Mouse (Mus musculus) neural tube, embryonic 13.5 days (tissue): ENCODE data around the gene Cbfa2t2. TPM values are rescaled to one million over a fixed set of nuclear protein-coding genes. Genes with fewer than 3 reads are reported as not detected.

Source experiments
- ATAC-seq: fragments of 200-750 bp; cut with Nextera tagmentation; 2 replicates; pipeline ENCODE4 v1.8.0; 2017; ENCODE audit warnings: low read depth, mild to moderate bottlenecking, moderate TSS enrichment, moderate library complexity
- H3K27ac ChIP-seq: fragments of 300-500 bp; sonication (generic); replicated peaks from 2 replicates; pipeline ENCODE4 v1.5.1; 2015; ENCODE audit warnings: moderate library complexity, mild to moderate bottlenecking, inconsistent platforms
- H3K27me3 ChIP-seq: fragments of 300-500 bp; sonication (generic); 2 replicates; pipeline ENCODE4 v1.6.1; 2015; ENCODE audit warnings: mild to moderate bottlenecking, inconsistent platforms
- H3K36me3 ChIP-seq: fragments of 300-500 bp; sonication (generic); 2 replicates; pipeline ENCODE4 v1.6.1; 2015; ENCODE audit warnings: mild to moderate bottlenecking, inconsistent platforms
- H3K4me1 ChIP-seq: fragments of 300-500 bp; sonication (generic); replicated peaks from 2 replicates; pipeline ENCODE4 v1.6.1; 2015; ENCODE audit warnings: inconsistent platforms
- H3K4me2 ChIP-seq: fragments of 300-500 bp; sonication (generic); 2 replicates; pipeline ENCODE4 v1.6.1; 2015; ENCODE audit warnings: inconsistent platforms, mild to moderate bottlenecking, moderate library complexity
- H3K4me3 ChIP-seq: fragments of 300-500 bp; sonication (generic); 2 replicates; pipeline ENCODE4 v1.5.1; 2015; ENCODE audit warnings: mild to moderate bottlenecking, inconsistent platforms
- H3K9ac ChIP-seq: fragments of 300-500 bp; sonication (generic); 2 replicates; pipeline ENCODE4 v1.6.1; 2015; ENCODE audit warnings: moderate library complexity, mild to moderate bottlenecking, inconsistent platforms
- H3K9me3 ChIP-seq: fragments of 300-500 bp; sonication (generic); 2 replicates; pipeline ENCODE4 v1.6.1; 2016; ENCODE audit warnings: inconsistent platforms
- WGBS: fragments of 180-500 bp; shearing (Covaris S2); methylation state at CpG from one replicate; pipeline ENCODE4 v1.1.7; 2015; 5-methylcytosine and 5-hydroxymethylcytosine counted together
- polyA plus RNA-seq: library from polyadenylated mRNA; unstranded; fragments of >200 nt; fragmentation: Nextera tagmentation; extraction: Ambion mirVana; gene quantifications from 2 replicates; pipeline ENCODE4 v1.2.1, GENCODE M21; 2015

The Cbfa2t2 gene
- polyA plus RNA-seq, 1 experiment from 2014 or later, result 50.8 TPM

- WGBS, result 2% methylated on average over 48 of the region's 48 CpGs
- no peaks in the 10 kb centered on the region for H3K9me3 ChIP-seq
- no peak overlapping the region for H3K27ac ChIP-seq
These were observed 113.0 kb downstream of the Cbfa2t2 start for GRCm38 (mm10) chr2:154549127-154549885.

GRCm38 (mm10) chr2:154549886-154550189, 113.6 kb downstream of the Cbfa2t2 start:
- H3K4me3 ChIP-seq, result peak overlapping the region; percentile 44
- no peaks in the 10 kb centered on the region for H3K9me3 ChIP-seq
- no peaks in the 10 kb centered on the region for H3K36me3 ChIP-seq
- peaks cover 36% of the 10 kb centered on the region for H3K4me1 ChIP-seq
- H3K9ac ChIP-seq, result peak overlapping the region; percentile 70
- peak overlapping the region; percentile 85 for H3K4me2 ChIP-seq
- ATAC-seq, result no peak
- WGBS, result 15% methylated on average over 20 of the region's 20 CpGs
- H3K27me3 ChIP-seq, result peaks cover 28% of the 10 kb centered on the region
- no peak overlapping the region for H3K27ac ChIP-seq

More at GRCm38 (mm10) chr2:154549127-154549885, 113.0 kb downstream of the Cbfa2t2 start:
- no peaks in the 10 kb centered on the region for H3K36me3 ChIP-seq
- peaks cover 36% of the 10 kb centered on the region for H3K4me1 ChIP-seq
- peak overlapping the region; percentile 70 for H3K9ac ChIP-seq
- H3K4me3 ChIP-seq, result peak overlapping the region; percentile 44
- H3K27me3 ChIP-seq, result peaks cover 28% of the 10 kb centered on the region
- H3K4me2 ChIP-seq, result peak overlapping the region; percentile 85
- ATAC-seq, result peak; percentile 74

- Histone ChIP-seq H3K4me3 (no peak overlapping the region), H3K4me2 (no peak overlapping the region), H3K9me3 (no peaks in the 10 kb centered on the region), H3K4me1 (peaks cover 45% of the 10 kb centered on the region), H3K9ac (no peak overlapping the region), H3K36me3 (no peaks in the 10 kb centered on the region), H3K27me3 (peaks cover 28% of the 10 kb centered on the region), H3K27ac (no peak overlapping the region)
- 76% methylated on average over 2 of the region's 2 CpGs for WGBS
- no peak for ATAC-seq
These were observed 114.7 kb downstream of the Cbfa2t2 start for GRCm38 (mm10) chr2:154550937-154551336.

GRCm38 (mm10) chr2:154551476-154551875, 115.2 kb downstream of the Cbfa2t2 start, which contains the start of gene Actl10:
TSS of gene Actl10 (plus strand) at chr2:154551776.
- Histone ChIP-seq H3K36me3 (no peaks in the 10 kb centered on the region), H3K9me3 (no peaks in the 10 kb centered on the region), H3K27me3 (peaks cover 28% of the 10 kb centered on the region), H3K4me3 (peak within 1 kb of the TSS; percentile 9; the same call in 1 of the 2 replicates), H3K4me1 (peaks cover 45% of the 10 kb centered on the region), H3K9ac (peak within 1 kb of the TSS; percentile 43; the same call in 1 of the 2 replicates), H3K4me2 (peak within 1 kb of the TSS; percentile 39), H3K27ac (peak within 1 kb of the TSS; percentile 49)
- 79% methylated on average over 4 of the region's 4 CpGs for WGBS
- no peak for ATAC-seq

- peak overlapping the region; percentile 39 for H3K4me2 ChIP-seq
- peaks cover 28% of the 10 kb centered on the region for H3K27me3 ChIP-seq
- 0 out of 2 replicates have a peak overlapping the region, but pooled peaks have one; percentile 9 for H3K4me3 ChIP-seq
- peak overlapping the region; percentile 49; the same call in 1 of the 2 replicates for H3K27ac ChIP-seq
- no peak; the same call in 1 of the 2 replicates for ATAC-seq
- peaks cover 46% of the 10 kb centered on the region for H3K4me1 ChIP-seq
- 0 out of 2 replicates have a peak overlapping the region, but pooled peaks have one; percentile 43 for H3K9ac ChIP-seq
- no peaks in the 10 kb centered on the region for H3K9me3 ChIP-seq
- 34% methylated on average over 21 of the region's 21 CpGs for WGBS
- H3K36me3 ChIP-seq, result no peaks in the 10 kb centered on the region
These were observed 115.6 kb downstream of the Cbfa2t2 start for GRCm38 (mm10) chr2:154551927-154552326.

- H3K27ac ChIP-seq, result peak overlapping the region; percentile 49
- H3K4me1 ChIP-seq, result peaks cover 51% of the 10 kb centered on the region
- peaks cover 28% of the 10 kb centered on the region for H3K27me3 ChIP-seq
- peak overlapping the region; percentile 39 for H3K4me2 ChIP-seq
- H3K9ac ChIP-seq, result peak overlapping the region; percentile 43; the same call in 1 of the 2 replicates
- peak; percentile 54 for ATAC-seq
- no peaks in the 10 kb centered on the region for H3K9me3 ChIP-seq
- H3K4me3 ChIP-seq, result peak overlapping the region; percentile 9; the same call in 1 of the 2 replicates
- H3K36me3 ChIP-seq, result no peaks in the 10 kb centered on the region
- 30% methylated on average over 27 of the region's 27 CpGs for WGBS
These were observed 116.2 kb downstream of the Cbfa2t2 start for GRCm38 (mm10) chr2:154552424-154552907.

- no peak for ATAC-seq
- Histone ChIP-seq H3K27ac (no peak overlapping the region), H3K36me3 (no peaks in the 10 kb centered on the region), H3K27me3 (peaks cover 21% of the 10 kb centered on the region), H3K9me3 (no peaks in the 10 kb centered on the region), H3K4me1 (peaks cover 61% of the 10 kb centered on the region), H3K9ac (no peak overlapping the region), H3K4me3 (no peak overlapping the region), H3K4me2 (no peak overlapping the region)
- WGBS, result 83% methylated on average over 6 of the region's 6 CpGs
These were observed 119.0 kb downstream of the Cbfa2t2 start for GRCm38 (mm10) chr2:154555235-154555634.

GRCm38 (mm10) chr2:154557184-154557832, 121.0 kb downstream of the Cbfa2t2 start:
- 54% methylated on average over 5 of the region's 5 CpGs for WGBS
- H3K9me3 ChIP-seq, result no peaks in the 10 kb centered on the region
- no peak overlapping the region for H3K27ac ChIP-seq
- no peak for ATAC-seq
- H3K4me2 ChIP-seq, result peak overlapping the region; percentile 73
- 0 out of 2 replicates have a peak overlapping the region, but pooled peaks have one; percentile 12 for H3K9ac ChIP-seq
- peak overlapping the region; percentile 42; the same call in 1 of the 2 replicates for H3K4me3 ChIP-seq
- H3K27me3 ChIP-seq, result peaks cover under 1% of the 10 kb centered on the region; the same call in 1 of the 2 replicates
- H3K36me3 ChIP-seq, result no peaks in the 10 kb centered on the region
- peaks cover 49% of the 10 kb centered on the region for H3K4me1 ChIP-seq

- Histone ChIP-seq H3K4me1 (peaks cover 38% of the 10 kb centered on the region), H3K27me3 (no peaks in the 10 kb centered on the region), H3K36me3 (no peaks in the 10 kb centered on the region), H3K9me3 (no peaks in the 10 kb centered on the region), H3K4me2 (peak within 1 kb of the TSS; percentile 73), H3K9ac (peak within 1 kb of the TSS; percentile 66), H3K4me3 (peak within 1 kb of the TSS; percentile 42), H3K27ac (peak within 1 kb of the TSS; percentile 16)
- WGBS, result 2% methylated on average over 34 of the region's 34 CpGs
- peak; percentile 86 for ATAC-seq
These were observed 122.2 kb downstream of the Cbfa2t2 start, which contains the start of gene Necab3 for GRCm38 (mm10) chr2:154558264-154559039. TSS of gene Necab3 (minus strand) at chr2:154558890.

GRCm38 (mm10) chr2:154563612-154564170, 127.4 kb downstream of the Cbfa2t2 start:
- no peak for ATAC-seq
- Histone ChIP-seq H3K27ac (no peak overlapping the region), H3K9ac (no peak overlapping the region), H3K4me3 (no peak overlapping the region), H3K4me1 (peaks cover 44% of the 10 kb centered on the region), H3K27me3 (no peaks in the 10 kb centered on the region), H3K4me2 (no peak overlapping the region), H3K9me3 (no peaks in the 10 kb centered on the region), H3K36me3 (no peaks in the 10 kb centered on the region)
- 92% methylated on average over 22 of the region's 22 CpGs for WGBS

GRCm38 (mm10) chr2:154565562-154565961, 129.3 kb downstream of the Cbfa2t2 start:
- H3K9ac ChIP-seq, result no peak overlapping the region
- H3K4me3 ChIP-seq, result no peak overlapping the region
- no peak overlapping the region for H3K4me2 ChIP-seq
- H3K27me3 ChIP-seq, result no peaks in the 10 kb centered on the region
- no peak overlapping the region for H3K27ac ChIP-seq
- no peaks in the 10 kb centered on the region for H3K9me3 ChIP-seq
- peaks cover 44% of the 10 kb centered on the region for H3K4me1 ChIP-seq
- no peak for ATAC-seq
- no peaks in the 10 kb centered on the region for H3K36me3 ChIP-seq
- 62% methylated on average over 3 of the region's 3 CpGs for WGBS
